Mouse (Mus musculus): ENCODE data around the gene Adamts4. TPM values are rescaled to one million over a fixed set of nuclear protein-coding genes. Genes with fewer than 3 reads are reported as not detected.

Adamts4 gene
- total RNA-seq, 2 experiments from 2014 or later, result 0.48 to 0.90 TPM

GRCm38 (mm10) chr1:171252415-171252814, 2.2 kb downstream of the Adamts4 start:
- no peak for DNase-seq (ENCODE audit: low spot score)

- DNase-seq (ENCODE audit: low spot score), result no peak
These were observed 6.0 kb downstream of the Adamts4 start for GRCm38 (mm10) chr1:171256095-171256818.

- peak; percentile 72 for DNase-seq (ENCODE audit: low spot score)
These were observed 6.8 kb downstream of the Adamts4 start for GRCm38 (mm10) chr1:171256937-171257548.

- DNase-seq (ENCODE audit: low spot score), result no peak
These were observed 7.6 kb downstream of the Adamts4 start for GRCm38 (mm10) chr1:171257781-171258180.

- DNase-seq (ENCODE audit: low spot score), result no peak
These were observed 8.7 kb downstream of the Adamts4 start for GRCm38 (mm10) chr1:171258921-171259320.

- no peak for DNase-seq (ENCODE audit: low spot score)
These were observed 10.1 kb downstream of the Adamts4 start for GRCm38 (mm10) chr1:171260316-171260715.

GRCm38 (mm10) chr1:171262594-171263130, 12.4 kb downstream of the Adamts4 start:
- peak; percentile 73 for DNase-seq (ENCODE audit: low spot score)

GRCm38 (mm10) chr1:171263185-171263611, 13.0 kb downstream of the Adamts4 start:
- DNase-seq (ENCODE audit: low spot score), result no peak

- no peak for DNase-seq (ENCODE audit: low spot score)
These were observed 13.6 kb downstream of the Adamts4 start for GRCm38 (mm10) chr1:171263666-171264461.

- DNase-seq (ENCODE audit: low spot score), result no peak
These were observed 15.9 kb downstream of the Adamts4 start for GRCm38 (mm10) chr1:171265971-171266744.

GRCm38 (mm10) chr1:171268341-171268740, 18.1 kb downstream of the Adamts4 start:
- no peak for DNase-seq (ENCODE audit: low spot score)

- peak; percentile 96 for DNase-seq (ENCODE audit: low spot score)
These were observed 19.8 kb downstream of the Adamts4 start, which contains the start of gene B4galt3 for GRCm38 (mm10) chr1:171269848-171270572. Gene B4galt3 (plus strand): TSS chr1:171270328.

GRCm38 (mm10) chr1:171270573-171270900, 20.3 kb downstream of the Adamts4 start:
- no peak for DNase-seq (ENCODE audit: low spot score)

GRCm38 (mm10) chr1:171271196-171271595, 21.0 kb downstream of the Adamts4 start:
- DNase-seq (ENCODE audit: low spot score), result no peak

- no peak for DNase-seq (ENCODE audit: low spot score)
These were observed 21.4 kb downstream of the Adamts4 start for GRCm38 (mm10) chr1:171271622-171272021.

GRCm38 (mm10) chr1:171272086-171272485, 21.9 kb downstream of the Adamts4 start:
- DNase-seq (ENCODE audit: low spot score), result no peak

- DNase-seq (ENCODE audit: low spot score), result no peak
These were observed 23.9 kb downstream of the Adamts4 start for GRCm38 (mm10) chr1:171274171-171274570.

GRCm38 (mm10) chr1:171275144-171275734, 25.0 kb downstream of the Adamts4 start:
- DNase-seq (ENCODE audit: low spot score), result no peak

- no peak for DNase-seq (ENCODE audit: low spot score)
These were observed 26.0 kb downstream of the Adamts4 start for GRCm38 (mm10) chr1:171276110-171276748.

- no peak for DNase-seq (ENCODE audit: low spot score)
These were observed 27.5 kb downstream of the Adamts4 start for GRCm38 (mm10) chr1:171277736-171278135.
